In genomic region chr11:53528397-53529252, GRCm38 (mm10) we compare ENCODE assay signal across 13 mouse cellular contexts. TPM values are rescaled to one million over a fixed set of nuclear protein-coding genes. Genes with fewer than 3 reads are reported as not detected.
DNase-seq lines count a peak whose midpoint lies in the region; ATAC-seq and TF ChIP-seq lines count a peak whose summit lies in the region.
"Had no signal": no experiment of that assay in that cellular context is flagged by ENCODE, and none has a peak within 500 bp of the region (broad histone marks: within the 10 kb centered on the region; RNA-seq: fewer than 3 reads in every experiment).

No protein-coding gene starts in this region.

- ATAC-seq in liver, embryonic 11.5 days (replicated peaks; ENCODE audit: low FRiP score), result 0 out of 2 replicates have a peak, but pooled peaks have one; percentile 18
- ATAC-seq in common myeloid progenitor, adult 5-6 weeks (replicated peaks; ENCODE audit: low read depth, poor library complexity, severe bottlenecking), result peak; percentile 42
- peak; percentile 65 for ATAC-seq in megakaryocyte progenitor cell, adult 5-6 weeks (replicated peaks; ENCODE audit: poor library complexity)

- intact Hi-C loops in gastrocnemius, adult 2 months (cut with DNase I), result no loop called here

- H3K27me3 ChIP-seq in liver, embryonic 11.5 days (replicated peaks; ENCODE audit: control insufficient read depth, insufficient read depth, low read length), result no peaks in the 10 kb centered on the region

- H3K9ac ChIP-seq in liver, embryonic 11.5 days (ENCODE audit: low read depth, low read length), result no peak overlapping the region

- no peak for TF ChIP-seq CTCF in gastrocnemius, adult 2 months (IDR thresholded peaks at IDR 0.05)

- peaks cover 3% of the 10 kb centered on the region; the same call in 1 of the 2 replicates for H3K36me3 ChIP-seq in liver, embryonic 11.5 days (ENCODE audit: control insufficient read depth, insufficient read depth, low read length)

- WGBS in liver, embryonic 11.5 days, result 46% methylated on average over 9 of the region's 9 CpGs

- peaks cover 31% of the 10 kb centered on the region for H3K4me1 ChIP-seq in liver, embryonic 11.5 days (replicated peaks; ENCODE audit: control insufficient read depth, insufficient read depth, low read length)

- H3K27ac ChIP-seq in gastrocnemius, adult 2 months, result peak overlapping the region; percentile 63
- peak overlapping the region; percentile 48 for H3K27ac ChIP-seq in liver, embryonic 11.5 days (ENCODE audit: low read depth, low read length)

- no peak overlapping the region for H3K4me2 ChIP-seq in liver, embryonic 11.5 days

- no peak for DNase-seq in gastrocnemius, adult 2 months
- DNase-seq in gastrocnemius, adult 8-10 months (ENCODE audit: low spot score in 2 of 2), result no peak
- no peak for DNase-seq in liver, embryonic 11.5 days (ENCODE audit: low spot score)
- no peak for DNase-seq in liver
- DNase-seq in spleen, postnatal 4 days (ENCODE audit: low spot score in 2 of 2), result no peak
- DNase-seq in spleen, postnatal 14 days (ENCODE audit: low spot score in 2 of 2), result no peak
- DNase-seq: thymus, postnatal 4 days had no signal

- H3K9me3 ChIP-seq in liver, embryonic 11.5 days (ENCODE audit: control insufficient read depth, low read length), result no peaks in the 10 kb centered on the region

- H3K4me3 ChIP-seq in gastrocnemius, adult 2 months, result no peak overlapping the region; the same call in 1 of the 2 replicates
- no peak overlapping the region for H3K4me3 ChIP-seq in liver, embryonic 11.5 days (ENCODE audit: low read depth, low read length)

RNA-seq across cellular contexts. Expression of gene Sept8, which starts 9.6 kb away (rescaled TPM):
- 10 to 100 TPM in 1 of 2 experiments, 1 to 10 TPM in 1; 9.5 to 14.0 TPM for total RNA-seq in gastrocnemius, adult 2 months (2021)
- 1 to 10 TPM; 4.5 to 8.4 (median 7.1) TPM for total RNA-seq in gastrocnemius, adult 8-10 months (2022)
- polyA plus RNA-seq in liver, embryonic 11.5 days (2014; fragmentation: Nextera tagmentation; extraction: Ambion mirVana), result 43.4 and 47.4 TPM in 2 replicates
- 64.2 and 75.0 TPM in 2 replicates for total RNA-seq in common myeloid progenitor, adult 5-6 weeks (2017)
- 15.5 and 27.3 TPM in 2 replicates for total RNA-seq in megakaryocyte progenitor cell, adult 5-6 weeks (2015)
- 11.0 and 24.6 TPM in 2 replicates for total RNA-seq in megakaryocyte progenitor cell, adult 5-6 weeks (2017)

RNA-seq across cellular contexts. Expression of gene Kif3a, which starts 38.6 kb away (rescaled TPM):
- total RNA-seq in gastrocnemius, adult 2 months (2021), result 1 to 10 TPM; 4.6 to 6.3 TPM
- total RNA-seq in gastrocnemius, adult 8-10 months (2022), result 1 to 10 TPM; 3.0 to 6.8 (median 4.0) TPM
- polyA plus RNA-seq in liver, embryonic 11.5 days (2014; fragmentation: Nextera tagmentation; extraction: Ambion mirVana), result 22.3 and 27.4 TPM in 2 replicates
- 18.9 and 20.0 TPM in 2 replicates for total RNA-seq in common myeloid progenitor, adult 5-6 weeks (2017)
- 3.9 TPM in 2 replicates for total RNA-seq in megakaryocyte progenitor cell, adult 5-6 weeks (2015)
- total RNA-seq in megakaryocyte progenitor cell, adult 5-6 weeks (2017), result 6.2 and 9.1 TPM in 2 replicates

RNA-seq across cellular contexts. Expression of gene Sowaha, which starts 48.6 kb away (rescaled TPM):
- total RNA-seq in gastrocnemius, adult 2 months (2021), result under 1 TPM; 0.06 to 0.15 TPM
- under 1 TPM in 1 of 4 experiments, not detected in 3; 0.13 TPM for total RNA-seq in gastrocnemius, adult 8-10 months (2022)
- 1.1 and 1.5 TPM in 2 replicates for polyA plus RNA-seq in liver, embryonic 11.5 days (2014; fragmentation: Nextera tagmentation; extraction: Ambion mirVana)
- total RNA-seq in common myeloid progenitor, adult 5-6 weeks (2017), result 1.0 and 1.5 TPM in 2 replicates
- 0.73 and 0.79 TPM in 2 replicates for total RNA-seq in megakaryocyte progenitor cell, adult 5-6 weeks (2015)
- total RNA-seq in megakaryocyte progenitor cell, adult 5-6 weeks (2017), result 0.29 and 0.91 TPM in 2 replicates

RNA-seq across cellular contexts. Expression of gene Gm9945, which starts 48.7 kb away (rescaled TPM):
- total RNA-seq in gastrocnemius, adult 2 months (2021), result not detected
- total RNA-seq in gastrocnemius, adult 8-10 months (2022), result not detected
- not detected in 2 replicates for polyA plus RNA-seq in liver, embryonic 11.5 days (2014; fragmentation: Nextera tagmentation; extraction: Ambion mirVana)
- total RNA-seq in common myeloid progenitor, adult 5-6 weeks (2017), result not detected in 2 replicates
- not detected in 2 replicates for total RNA-seq in megakaryocyte progenitor cell, adult 5-6 weeks (2015)
- total RNA-seq in megakaryocyte progenitor cell, adult 5-6 weeks (2017), result not detected in 2 replicates
- total RNA-seq: adrenal gland, postnatal 36 days; gastrocnemius, postnatal 36 days had no signal
- polyA plus RNA-seq: lung, postnatal 0 days had no signal

RNA-seq across cellular contexts. Expression of gene Gm9837, which starts 58.3 kb away (rescaled TPM):
- total RNA-seq in gastrocnemius, adult 2 months (2021), result not detected
- total RNA-seq in gastrocnemius, adult 8-10 months (2022), result not detected
- not detected in 2 replicates for polyA plus RNA-seq in liver, embryonic 11.5 days (2014; fragmentation: Nextera tagmentation; extraction: Ambion mirVana)
- not detected in 2 replicates for total RNA-seq in common myeloid progenitor, adult 5-6 weeks (2017)
- total RNA-seq in megakaryocyte progenitor cell, adult 5-6 weeks (2015), result not detected in 2 replicates
- total RNA-seq in megakaryocyte progenitor cell, adult 5-6 weeks (2017), result not detected in 2 replicates
- total RNA-seq: adrenal gland, postnatal 36 days; gastrocnemius, postnatal 36 days; left cerebral cortex, postnatal 10 days had no signal
- polyA plus RNA-seq: lung, postnatal 0 days had no signal
